Mouse (Mus musculus) mouse trophoblast stem cell (cell line): Measurements from ENCODE around the gene Zfp607a.
"Not testable (repeated sequence)": the region's sequence is repeated elsewhere in the genome, so short reads cannot be mapped to it uniquely, and the experiment has no call there.

ENCODE experiments used
- in situ Hi-C, 2 experiments: fragments of 300-500 bp; cut with MseI, MboI; formaldehyde crosslinking; loops; 2 replicates in 1 of 2; 3 replicates in 1 of 2; pipeline ENCODE4 v1.15.1; 2025

The Zfp607a gene

GRCm38 (mm10) chr7:27857227-27857626 lies at the start of gene Zfp607a:
TSS of gene Zfp607a (plus strand) at chr7:27857527.
- in situ Hi-C loops: no loop called here

DNA sequence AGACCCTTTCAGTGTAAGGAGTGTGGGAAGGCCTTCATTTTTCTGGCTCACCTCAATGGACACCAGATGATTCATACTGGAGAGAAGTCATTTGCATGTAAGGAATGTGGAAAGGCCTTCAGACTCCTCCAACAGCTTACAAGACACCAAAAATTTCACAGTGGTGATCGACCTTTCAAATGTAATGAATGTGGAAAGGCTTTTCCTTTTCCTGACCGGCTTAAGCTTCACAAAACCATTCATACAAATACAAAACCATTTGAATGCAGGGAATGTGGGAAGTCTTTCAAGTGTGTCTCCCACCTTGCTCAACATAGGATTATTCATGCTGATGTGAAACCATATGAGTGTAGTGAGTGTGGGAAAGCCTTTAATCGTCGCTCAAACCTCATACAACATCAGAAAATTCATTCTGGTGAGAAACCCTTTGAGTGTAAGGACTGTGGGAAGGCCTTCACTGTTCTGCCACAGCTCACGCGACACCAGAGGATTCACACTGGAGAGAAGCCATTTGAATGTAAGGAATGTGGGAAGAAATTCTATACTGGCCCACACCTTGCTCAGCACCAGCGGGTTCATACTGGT lies 38.7 kb upstream of the Zfp607a start:
- in situ Hi-C loops: no loop called here

DNA sequence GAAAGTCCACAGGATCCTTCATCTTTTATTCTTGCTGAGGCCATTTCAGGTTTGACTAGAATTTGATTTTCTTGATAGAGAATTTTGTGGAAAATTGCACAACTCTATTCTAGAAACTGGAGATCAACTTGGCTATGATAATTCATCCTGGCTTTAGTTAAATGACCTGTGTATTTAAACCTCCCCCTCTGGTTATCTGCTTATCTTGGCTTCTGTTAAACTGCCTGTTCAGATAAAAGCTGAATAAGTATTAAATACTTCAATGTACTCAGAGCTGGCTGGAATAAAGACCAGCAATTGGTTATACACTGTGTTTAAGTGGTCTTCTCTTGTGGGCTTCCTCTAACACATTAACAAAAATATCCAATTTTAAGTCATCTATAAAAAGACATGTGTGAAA lies 34.7 kb upstream of the Zfp607a start:
- in situ Hi-C loops: no loop called here

- in situ Hi-C loops: no loop called here
These were observed 23.2 kb upstream of the Zfp607a start for GRCm38 (mm10) chr7:27834131-27834530.

DNA sequence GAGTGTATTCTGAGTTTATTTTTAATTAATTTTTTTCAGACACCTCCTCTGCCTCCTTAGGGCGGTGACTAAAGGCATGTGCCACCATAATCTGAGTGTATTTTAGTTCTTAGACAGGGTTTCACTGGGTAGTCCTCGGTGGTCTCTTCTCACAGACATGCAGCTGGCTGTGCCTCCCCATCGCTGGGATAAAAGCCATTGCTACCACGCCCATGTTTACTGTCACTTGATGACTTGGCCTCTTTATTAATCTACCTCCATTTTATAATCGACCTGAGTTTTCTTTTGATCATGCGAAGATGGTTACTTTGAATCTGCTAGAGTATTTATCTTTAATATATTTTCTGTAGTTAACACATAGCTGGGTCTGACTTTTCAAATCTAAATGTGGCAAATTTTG lies 19.4 kb upstream of the Zfp607a start:
- in situ Hi-C loops: no loop called here

GRCm38 (mm10) chr7:27838323-27839249 lies 18.7 kb upstream of the Zfp607a start, which contains the start of gene Zfp59:
TSS of gene Zfp59 (plus strand) at chr7:27838607.
- in situ Hi-C loops: no loop called here

- in situ Hi-C loops: no loop called here
These were observed 17.7 kb upstream of the Zfp607a start for GRCm38 (mm10) chr7:27839596-27839995.

DNA sequence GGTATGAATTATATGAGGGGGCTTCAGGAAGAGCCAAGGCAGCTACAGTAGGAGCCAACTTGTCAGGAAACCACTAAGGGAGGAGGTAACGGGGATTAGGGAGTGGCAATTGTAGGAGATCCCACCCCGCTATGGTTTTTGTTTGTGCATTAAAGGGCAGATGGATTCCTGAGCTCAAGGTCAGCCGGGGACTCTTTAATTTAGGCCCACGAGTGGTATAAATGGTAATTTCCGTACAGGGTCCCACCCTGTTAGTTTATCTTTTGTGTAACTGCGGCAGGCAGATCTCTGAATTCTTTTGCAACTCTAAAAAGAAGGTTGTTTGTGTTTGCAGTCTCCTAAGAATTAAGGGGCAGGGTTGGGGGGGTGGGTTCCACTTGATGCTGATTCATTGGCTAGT lies 17.2 kb upstream of the Zfp607a start:
- in situ Hi-C loops: no loop called here

DNA sequence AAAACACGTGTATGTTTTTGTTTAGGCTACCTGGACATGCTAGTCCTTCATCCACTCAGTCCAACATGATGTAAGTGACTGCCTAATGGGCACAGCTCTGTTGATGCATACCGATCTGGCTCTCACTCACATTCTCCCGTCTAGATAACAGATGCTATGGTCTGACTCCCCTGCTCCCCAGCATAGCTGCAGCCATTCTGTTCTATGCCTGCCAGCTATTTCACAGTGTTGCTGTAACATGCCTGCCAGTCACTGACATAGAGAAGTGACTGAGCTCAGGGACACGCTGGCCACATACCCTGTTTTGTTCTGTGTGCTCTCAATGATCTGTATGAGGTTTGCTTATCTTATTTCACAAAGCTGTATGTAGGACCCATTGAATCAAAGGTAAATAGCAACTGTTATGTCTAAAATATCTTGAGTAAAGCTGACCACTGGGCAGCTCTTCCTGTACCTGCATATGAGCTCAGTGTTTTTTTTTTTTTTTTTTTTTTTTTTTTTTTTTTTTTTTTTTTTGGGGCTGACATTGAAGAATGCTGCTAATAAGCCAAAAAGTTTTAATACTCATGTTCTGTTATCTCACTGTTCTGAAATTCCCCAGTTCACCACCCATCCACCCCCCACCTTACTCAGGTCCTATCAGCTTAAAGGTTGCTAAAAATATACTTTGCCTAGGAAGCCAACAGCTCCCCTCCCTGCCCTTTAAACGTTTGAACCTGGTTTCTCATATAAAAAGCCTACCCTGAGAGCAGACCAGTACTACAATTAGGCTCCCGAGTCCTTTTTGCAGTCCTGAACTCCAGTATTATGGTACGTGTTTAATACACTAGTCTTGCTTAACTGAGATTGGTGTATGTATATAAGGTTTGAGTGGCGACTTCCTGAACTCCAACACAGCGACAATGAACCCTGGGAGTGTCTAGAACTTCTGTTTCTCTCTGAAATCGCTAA lies 2.2 kb downstream of the Zfp607a start:
- in situ Hi-C loops: no loop called here

DNA sequence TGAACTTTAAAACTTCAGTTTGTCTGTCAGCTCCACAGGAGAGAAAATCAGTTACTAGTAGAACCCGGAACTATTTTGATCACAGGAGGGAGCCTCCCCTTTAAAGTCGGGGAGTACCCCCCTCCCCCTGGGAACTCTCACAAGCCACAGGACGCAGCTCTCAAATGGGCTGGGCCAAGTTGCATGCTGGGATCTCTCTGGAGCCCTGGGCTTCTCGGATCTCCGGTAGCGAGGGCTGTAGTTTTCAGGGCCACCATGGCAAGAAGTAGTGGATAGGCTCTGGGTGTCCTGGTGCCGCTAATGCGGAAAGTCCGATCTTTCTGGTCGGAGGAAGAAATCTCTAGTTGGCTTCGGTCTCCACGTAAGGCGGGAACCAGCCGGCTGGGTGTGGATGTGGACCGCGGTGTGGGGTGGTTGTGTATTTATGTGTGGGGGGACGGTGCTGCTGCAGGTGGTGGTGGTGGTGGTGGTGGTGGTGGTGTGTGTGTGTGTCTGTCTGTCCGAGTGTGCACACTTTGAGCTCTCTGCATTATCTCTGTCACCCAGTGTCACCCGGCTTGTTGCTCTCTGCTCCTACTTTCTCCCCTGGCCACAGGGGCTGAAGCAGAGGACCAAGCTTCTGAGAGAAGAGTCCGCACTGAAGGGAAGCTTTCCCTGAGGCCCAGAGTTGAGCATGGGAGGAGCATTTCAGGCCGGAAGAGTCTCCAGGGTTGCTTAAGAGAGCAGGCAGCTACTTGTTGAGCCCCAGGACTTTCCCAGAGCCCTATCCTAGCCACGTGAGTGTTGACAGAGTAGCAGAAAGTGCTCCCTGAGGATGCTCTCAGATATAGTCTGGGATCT lies 3.3 kb downstream of the Zfp607a start:
- in situ Hi-C loops: no loop called here

DNA sequence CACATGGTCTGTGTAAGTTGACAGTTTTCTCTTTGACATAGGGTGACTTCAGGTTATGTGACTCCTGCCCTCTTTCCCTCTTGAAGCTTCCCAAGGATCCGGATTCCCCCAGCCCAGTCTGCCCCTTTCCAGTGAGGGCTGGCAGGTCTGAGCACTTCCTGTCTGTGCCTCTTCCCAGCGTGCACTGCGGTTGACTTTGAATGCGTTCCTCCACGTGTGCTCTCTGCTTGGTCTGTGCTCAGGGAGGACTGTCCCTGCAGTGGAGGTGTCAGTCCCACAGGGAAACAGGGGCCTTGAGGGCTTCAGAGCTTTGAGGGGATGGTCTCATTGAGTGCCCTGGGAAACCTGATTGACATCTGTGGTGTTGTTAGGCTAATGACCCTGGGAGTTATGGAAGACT lies 5.3 kb downstream of the Zfp607a start:
- in situ Hi-C loops: not testable (repeated sequence)

DNA sequence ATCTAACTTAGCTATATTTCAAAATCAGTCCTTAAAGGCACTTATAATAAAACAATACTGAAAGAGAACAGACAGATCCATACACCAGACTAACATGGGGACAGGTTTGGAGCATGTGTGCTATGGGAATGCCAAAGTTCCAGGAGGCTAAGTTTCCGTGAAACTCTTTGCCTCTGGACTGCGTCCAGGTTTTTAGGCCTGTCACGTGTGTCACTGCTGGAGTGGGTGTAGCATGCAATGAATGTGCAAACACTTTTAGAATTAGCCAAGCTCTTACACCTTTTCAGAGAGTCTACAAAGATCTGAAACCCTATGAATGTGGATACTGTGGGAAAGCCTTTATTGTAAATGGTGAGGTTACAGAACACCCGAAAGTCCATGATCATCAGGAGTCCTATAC lies 24.4 kb downstream of the Zfp607a start:
- in situ Hi-C loops: no loop called here

DNA sequence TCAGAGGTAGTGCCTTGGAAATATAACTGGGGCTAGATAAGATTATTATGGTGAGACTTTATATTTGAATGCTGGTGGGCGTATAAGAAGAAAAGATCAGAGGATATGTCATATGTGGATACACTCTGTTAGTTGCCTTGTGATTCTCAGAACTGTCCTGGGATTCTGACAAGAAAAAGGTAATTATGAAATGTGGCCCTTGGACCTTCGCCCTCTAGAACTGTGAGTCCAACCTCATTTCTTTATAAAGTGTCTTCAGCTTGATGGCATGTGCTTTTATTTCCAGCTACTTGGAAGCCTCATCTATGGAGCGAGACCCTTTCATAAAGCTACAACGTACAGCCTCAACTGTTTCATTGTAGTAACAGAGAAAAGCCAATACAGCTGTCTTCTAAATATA lies 43.3 kb downstream of the Zfp607a start:
- in situ Hi-C loops: no loop called here

- in situ Hi-C loops: no loop called here
These were observed 47.9 kb downstream of the Zfp607a start for GRCm38 (mm10) chr7:27905061-27905848.

GRCm38 (mm10) chr7:27910952-27911351 lies 53.6 kb downstream of the Zfp607a start:
- in situ Hi-C loops: not testable (repeated sequence)

GRCm38 (mm10) chr7:27927041-27927440 lies 69.7 kb downstream of the Zfp607a start:
- in situ Hi-C loops: not testable (repeated sequence)

DNA sequence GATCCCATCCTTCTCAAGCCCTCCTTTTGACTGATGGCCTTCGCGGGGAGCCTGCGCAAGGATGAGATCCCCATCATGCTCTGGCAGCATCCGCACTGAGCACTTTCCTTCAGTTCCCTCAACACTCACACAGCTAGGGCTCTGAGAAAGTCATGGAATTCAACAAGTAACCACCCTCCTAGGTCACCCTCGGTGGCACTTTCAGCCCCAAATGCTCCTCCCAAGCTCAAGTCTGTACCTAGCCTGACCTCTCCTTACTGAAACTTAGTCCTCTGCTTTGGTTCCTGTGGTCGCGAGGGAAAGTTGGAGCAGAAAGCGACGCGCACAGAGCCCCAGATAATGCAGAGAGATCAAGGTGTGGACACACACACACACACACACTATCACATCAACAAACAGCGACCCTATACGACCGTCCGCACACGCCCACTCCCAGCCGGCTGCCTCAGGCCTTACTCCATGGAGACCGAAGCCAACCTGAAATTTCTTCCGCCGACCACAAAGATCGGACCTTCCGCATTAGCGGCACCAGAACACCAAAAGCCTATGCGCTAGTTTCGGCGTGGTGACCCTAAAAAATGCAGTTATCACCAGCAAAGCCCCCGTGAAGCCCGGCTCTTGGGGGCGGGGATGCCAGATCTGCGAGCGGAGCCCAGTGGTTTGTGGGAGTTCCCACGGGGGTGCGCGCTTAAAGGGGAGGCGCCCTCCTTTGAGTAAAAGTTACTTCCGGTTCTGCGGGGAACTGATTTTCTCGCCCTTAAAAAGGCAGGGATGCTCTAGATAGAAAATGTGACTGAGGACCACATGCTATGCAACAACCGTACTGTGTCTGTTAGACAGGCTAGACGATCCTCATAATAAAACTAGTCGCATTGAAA lies 71.7 kb downstream of the Zfp607a start, which contains the start of gene Zfp974:
TSS of gene Zfp974 (minus strand) at position 643 of the 878 bp plus-strand sequence.
- in situ Hi-C loops: no loop called here
